Mouse (Mus musculus) monocyte, adult 2 months (primary cell): ENCODE measurements around the gene Dgcr6.

ENCODE experiments used
- DNase-seq, 2 experiments: peaks; one replicate each; pipeline ENCODE4 v3.0.0; 2022; ENCODE audit warnings: low spot score in 2 of 2, low read depth in 1 of 2

Gene Dgcr6

DNA sequence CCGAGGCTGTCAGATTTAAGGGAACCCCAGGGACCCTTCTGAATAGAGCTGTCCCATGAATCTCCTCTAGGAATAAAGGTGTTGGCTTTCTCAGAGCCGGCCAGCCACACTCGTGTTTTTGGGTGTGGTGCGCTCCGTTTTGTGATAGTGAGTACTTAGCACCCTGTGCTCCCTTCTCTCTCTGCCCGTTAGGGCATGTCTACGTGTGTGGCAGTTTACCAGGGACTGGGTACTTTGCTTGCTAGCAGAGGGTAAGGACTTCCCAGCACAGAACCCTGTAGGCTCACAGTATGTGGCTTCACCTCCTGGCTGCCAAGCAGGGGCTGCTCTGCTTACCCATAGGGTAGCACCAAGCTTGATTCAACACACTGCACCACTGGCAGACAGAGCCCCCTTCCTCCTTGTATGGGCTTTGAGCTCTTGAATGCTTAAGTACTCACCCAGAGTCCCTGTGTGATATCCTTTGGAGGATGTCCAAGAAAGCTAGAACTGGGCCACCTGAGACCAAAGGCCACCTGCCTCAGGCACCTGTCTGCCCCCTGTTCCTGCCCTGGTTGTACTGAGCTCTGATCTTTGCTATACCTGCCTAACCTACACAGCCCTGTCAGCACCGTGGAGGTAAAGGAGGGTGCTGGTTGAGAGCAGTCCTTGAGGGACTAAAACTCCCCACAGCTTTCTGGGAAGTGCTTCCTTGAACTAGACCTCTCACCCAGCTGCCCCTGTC is 16.2 kb downstream of the Dgcr6 start:
- no peak for DNase-seq

GRCm38 (mm10) chr16:18070798-18071197 is 18.1 kb downstream of the Dgcr6 start:
- no peak for DNase-seq

- no peak for DNase-seq
Measured at GRCm38 (mm10) chr16:18072089-18072488, 19.4 kb downstream of the Dgcr6 start.

- no peak for DNase-seq
Measured at GRCm38 (mm10) chr16:18073259-18073962, 20.8 kb downstream of the Dgcr6 start.

- DNase-seq: no peak
Measured at GRCm38 (mm10) chr16:18074611-18075010, 22.0 kb downstream of the Dgcr6 start.

GRCm38 (mm10) chr16:18075201-18075600 is 22.5 kb downstream of the Dgcr6 start:
- DNase-seq: no peak

DNA sequence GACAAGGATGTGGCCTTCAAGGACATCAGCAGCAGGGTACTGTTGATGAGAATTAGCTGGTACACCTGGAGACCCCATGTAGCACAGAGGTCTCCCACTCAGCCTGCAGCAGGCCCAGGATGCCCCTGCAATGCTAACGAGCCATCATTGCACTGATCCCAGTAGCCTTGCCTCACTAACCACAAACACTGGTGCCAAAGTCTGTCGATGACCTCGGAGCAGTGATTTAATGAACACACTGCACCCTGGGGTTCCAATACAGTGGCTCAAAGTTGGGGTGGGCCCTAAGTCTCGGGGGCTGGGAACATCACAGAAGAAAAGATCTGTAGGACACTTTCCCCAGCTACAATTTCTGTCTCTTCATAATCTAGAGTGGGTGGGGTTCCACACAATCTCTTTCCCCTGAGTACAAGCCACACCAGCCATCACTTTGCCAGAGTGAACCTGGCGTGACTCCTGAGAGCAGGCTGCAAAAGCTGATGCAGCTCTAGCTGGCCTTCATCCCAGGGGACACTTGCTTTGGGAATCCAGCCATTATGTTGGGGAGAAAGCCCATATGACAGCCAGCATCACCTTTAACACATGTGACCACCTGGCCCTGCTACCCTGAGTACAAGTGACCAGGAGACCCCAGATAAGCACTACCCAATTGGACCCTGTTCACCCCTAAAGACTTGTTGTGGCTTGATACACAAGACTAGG is 25.8 kb downstream of the Dgcr6 start:
- no peak for DNase-seq

DNA sequence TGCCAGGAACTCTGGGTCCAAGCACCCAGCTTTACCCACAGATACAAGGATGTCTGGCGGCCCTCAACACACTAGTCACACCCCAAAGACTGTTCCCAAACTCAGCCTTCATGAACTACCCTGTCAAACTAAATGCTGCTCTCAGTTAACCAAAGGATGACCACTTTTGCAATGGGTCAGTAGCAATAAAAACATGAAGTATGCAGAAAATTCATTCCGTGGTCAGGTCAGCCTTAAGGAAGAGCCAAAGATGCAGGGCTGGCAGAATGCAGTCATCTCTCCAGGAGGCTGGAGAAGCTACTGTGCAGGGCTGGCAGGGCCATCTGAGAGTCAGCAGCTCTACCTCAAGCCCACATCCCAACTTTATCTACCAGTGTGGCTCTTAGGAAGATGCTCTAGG is 26.6 kb downstream of the Dgcr6 start:
- no peak for DNase-seq

- no peak for DNase-seq
Measured at GRCm38 (mm10) chr16:18080171-18080570, 27.5 kb downstream of the Dgcr6 start.

DNA sequence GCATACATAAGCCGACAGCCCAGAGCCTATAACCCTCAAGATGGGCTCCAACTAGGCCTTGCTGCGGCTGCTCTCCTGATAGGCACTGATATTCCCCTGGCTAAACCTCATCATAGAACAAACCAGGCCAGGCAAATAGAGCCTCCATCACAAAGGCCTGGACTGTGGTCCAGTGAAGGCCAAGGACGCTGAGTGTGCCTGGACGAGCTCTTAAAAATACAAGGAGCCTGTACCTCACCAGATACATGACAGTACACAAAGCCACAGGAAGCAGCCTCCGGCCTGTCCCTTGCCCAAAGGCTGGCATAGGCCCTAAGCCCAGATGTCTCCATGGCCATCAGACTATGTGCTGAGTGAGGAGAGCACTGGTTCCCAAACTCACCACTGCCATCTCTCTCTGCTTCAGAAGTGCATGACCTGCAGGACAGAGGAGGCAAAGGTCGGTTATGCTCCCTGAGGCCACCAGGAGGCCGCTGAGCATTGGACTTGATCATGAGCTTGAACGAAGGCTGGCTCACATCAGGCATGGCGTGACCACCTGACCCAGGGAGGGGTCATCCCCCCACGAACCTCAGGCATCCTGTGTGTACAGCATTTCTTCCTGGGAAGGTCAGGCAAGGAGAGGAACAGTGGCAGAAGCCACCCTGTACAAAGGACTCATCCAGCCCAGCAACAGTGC is 28.6 kb downstream of the Dgcr6 start:
- no peak for DNase-seq

DNA sequence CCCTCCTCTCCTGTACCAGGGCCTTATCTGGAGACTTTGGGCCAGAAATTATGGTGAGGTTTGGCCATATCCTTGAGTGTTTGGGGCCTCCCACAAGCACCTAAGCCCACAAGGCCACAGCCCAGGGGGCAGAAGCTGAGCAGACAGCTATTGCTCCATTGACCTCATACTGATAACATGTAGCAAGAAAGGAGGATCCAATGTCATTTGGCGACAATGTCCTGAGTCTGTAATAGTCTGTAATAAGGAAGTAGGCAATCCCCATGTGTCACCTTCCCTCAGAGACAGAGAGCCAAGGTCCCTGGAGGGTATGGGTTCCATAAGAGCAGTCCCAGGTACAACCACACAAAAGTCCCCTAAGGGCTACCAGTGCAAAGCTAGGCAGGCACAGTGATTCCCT is 29.6 kb downstream of the Dgcr6 start:
- DNase-seq: no peak

GRCm38 (mm10) chr16:18083231-18083951 is 30.7 kb downstream of the Dgcr6 start:
- no peak for DNase-seq

GRCm38 (mm10) chr16:18084262-18084661 is 31.6 kb downstream of the Dgcr6 start:
- DNase-seq: no peak

DNA sequence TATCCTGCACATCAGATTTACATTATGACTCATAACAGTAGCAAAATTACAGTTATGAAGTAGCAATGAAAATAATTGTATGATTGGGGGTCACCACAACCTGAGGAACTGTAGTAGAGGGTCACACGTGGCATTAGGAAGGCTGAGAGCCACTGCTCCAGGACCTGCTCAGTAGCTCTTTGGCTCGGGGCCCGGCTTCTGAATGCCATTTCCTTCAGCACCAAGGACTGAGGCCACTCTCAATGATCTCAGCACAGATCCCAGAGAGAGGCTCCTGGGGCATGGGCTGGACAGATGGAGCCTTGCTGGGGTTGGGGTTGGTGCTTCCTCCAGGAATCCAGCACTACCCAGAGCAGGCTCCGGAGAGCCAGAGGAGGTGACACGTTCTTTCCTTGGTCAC is 34.4 kb downstream of the Dgcr6 start:
- no peak for DNase-seq

DNA sequence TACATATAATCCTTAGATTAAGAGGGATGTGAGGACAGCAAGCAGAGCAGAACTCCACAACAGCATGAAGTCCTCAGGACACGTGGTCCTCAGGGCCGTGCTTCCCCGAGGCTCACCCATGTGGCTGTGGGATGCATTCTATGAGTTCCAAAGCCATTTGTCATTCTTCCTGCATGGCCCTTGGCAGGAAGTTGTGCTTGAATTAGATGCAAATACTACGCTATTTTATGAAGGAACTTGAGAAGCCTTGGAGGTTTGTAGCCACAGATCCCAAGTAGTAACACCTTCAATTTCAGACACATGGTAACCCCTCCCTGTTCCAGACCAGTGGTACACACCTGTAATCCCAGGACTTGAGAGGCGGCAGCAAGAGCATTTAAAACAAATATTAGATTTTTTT is 43.7 kb downstream of the Dgcr6 start:
- no peak for DNase-seq

DNA sequence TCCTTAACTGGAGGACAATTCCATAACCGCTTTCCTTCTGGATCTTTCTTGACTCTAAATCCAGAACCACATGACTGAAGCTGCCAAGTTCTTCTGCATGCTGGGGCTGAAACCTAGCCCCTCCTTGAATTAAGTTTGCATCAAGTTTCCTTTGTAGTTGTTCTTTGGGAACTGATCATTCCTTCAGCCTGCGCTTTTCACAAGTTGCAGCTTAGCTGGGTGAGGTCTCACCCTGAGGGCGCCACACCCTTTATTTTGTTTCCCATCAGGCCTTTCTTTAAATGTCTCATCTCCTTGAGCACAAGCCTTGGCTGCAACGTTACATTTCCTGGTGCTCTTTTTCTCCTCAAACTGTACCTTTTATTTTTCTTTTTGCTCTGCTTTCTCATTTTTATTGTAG is 50.2 kb downstream of the Dgcr6 start:
- no peak for DNase-seq

DNA sequence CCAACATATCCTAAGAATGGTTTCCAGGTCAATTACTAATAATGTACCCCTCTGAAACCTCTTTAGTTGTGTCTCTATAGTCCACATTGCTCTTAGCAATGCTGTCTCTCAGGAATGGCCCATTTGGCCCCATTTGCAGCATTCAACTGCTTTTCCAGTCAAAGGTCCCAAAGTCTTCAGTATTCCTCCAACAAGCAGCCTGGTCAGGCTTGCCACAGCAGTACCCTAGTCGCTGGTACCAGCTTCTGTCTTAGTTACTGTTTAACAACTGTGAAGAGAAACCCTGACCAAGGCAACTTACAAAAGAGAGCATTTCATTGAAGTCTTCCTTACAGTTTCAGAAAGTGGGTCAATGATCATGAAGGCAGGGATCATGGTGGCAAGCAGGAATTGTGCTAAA is 50.7 kb downstream of the Dgcr6 start:
- no peak for DNase-seq

GRCm38 (mm10) chr16:18103808-18104207 is 51.1 kb downstream of the Dgcr6 start:
- DNase-seq: no peak

DNA sequence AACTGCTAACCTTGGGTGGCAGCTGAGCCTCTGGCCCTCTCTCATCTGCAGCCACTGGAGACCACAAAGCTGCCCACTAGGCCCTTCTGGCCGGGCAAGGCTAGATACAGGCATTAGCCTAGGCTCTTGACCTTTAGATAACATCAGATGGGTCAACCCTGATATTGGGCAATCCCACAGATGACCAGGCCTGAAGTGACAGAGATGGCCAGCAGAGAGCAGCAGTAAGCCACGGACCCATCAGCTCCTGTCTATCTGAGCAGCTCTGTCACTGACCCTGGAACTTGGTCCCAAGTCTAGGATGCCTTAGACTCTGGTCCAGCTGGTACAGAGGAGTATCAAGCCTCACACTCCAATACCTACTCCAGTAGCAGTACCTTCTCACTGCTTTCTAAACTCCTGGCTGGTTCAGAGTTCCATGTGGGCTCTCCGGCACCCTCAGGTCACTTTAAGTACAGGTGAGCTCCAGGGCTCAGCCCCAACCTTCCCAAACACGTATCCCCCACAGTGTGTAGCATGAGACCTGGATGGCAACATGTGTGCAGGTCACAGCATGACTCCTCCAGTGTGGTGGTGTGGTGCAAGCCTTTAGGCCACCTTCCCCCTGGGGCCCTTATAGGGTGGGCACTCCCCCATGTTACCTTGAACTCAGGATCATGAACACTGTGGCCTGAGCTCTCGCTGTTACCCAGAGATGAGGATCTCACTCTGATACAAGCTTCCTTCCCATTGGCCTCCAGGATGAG is 55.7 kb downstream of the Dgcr6 start:
- peak in 1 of 2 experiments; percentile 43 for DNase-seq

- no peak for DNase-seq
Measured at GRCm38 (mm10) chr16:18111042-18111441, 58.4 kb downstream of the Dgcr6 start.
